Mouse (Mus musculus) frontal cortex, adult (tissue): ENCODE results near the gene Gpbar1.
A peak's percentile ranks its signal among the peaks of the same experiment; 100 is the strongest.

Experiments
- ATAC-seq: cut with Nextera tagmentation; 2 replicates; pipeline ENCODE4 v1.9.2; 2017; ENCODE audit warnings: mild to moderate bottlenecking, moderate library complexity, mixed read lengths; ENCODE audit not compliant: low TSS enrichment

The Gpbar1 gene

DNA sequence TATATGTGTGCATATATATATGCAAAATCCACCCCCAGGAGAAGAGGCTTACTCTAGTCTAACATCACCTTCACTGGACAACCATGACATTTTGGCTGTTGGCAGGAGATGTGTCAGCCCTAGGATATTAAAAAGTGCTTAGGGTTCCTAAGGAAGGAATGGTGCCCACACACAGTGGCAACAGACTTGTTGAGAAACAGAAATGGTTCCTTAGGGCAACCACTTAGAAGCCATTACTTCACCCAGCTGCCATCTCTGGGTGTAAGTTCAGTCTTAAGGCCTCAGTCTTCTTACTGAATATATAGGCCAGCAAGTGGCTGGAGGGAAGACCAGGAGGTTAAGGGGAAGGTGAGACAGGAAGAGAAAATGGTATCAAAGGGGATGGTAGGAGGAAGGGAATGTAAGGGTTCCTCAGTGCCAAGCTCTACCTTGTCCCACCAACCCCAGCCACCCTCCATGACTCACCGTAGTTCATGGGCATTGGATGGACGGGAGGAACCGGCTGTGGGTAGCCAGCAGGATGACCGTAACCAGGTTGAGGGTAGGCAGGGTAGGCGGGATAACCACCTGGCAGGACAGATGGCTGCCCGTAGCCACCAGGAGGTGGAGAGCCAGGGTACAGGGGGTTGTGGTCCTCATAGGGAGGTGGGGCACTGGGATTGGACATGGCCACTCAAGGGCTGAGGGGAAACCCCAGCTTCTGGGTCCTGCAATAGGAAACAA, 16.5 kb downstream of the Gpbar1 start:
- peak; percentile 2; the same call in 1 of the 2 replicates for ATAC-seq

DNA sequence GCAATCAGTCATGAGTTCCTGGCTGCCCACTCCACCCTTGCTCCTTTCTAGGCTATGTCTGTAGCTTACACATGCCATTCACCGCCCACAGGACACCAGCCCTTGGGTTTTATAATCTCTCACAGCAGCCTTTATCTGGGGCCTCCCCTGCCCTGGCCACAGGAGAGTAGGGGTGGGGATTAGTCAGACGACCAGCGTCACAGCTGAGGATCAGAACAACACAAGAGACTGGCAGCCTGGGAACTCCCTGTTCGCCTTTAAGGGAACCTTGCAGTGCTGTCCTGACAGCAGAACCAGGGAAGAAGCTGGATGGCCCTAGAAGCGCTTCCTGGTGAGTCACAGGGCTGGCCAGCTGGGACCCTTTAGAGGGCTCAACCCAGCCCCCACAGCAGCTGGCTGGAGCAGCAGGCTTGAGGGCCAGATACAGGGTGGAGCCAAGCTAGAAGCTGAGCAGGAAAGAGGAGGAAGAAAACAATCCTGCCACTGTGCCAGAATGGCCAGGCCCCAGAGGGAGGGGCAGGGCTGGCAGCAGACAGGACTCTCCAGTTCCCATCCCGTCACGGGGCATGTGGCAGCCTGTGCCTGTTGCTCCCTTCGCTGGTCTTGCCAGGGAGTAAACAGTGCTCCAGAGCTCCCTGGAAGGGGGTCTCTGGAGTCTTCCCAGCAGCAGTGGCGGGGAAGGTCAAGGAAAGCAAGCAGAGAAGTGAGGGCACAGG, 17.3 kb downstream of the Gpbar1 start:
- ATAC-seq: peak; percentile 74

DNA sequence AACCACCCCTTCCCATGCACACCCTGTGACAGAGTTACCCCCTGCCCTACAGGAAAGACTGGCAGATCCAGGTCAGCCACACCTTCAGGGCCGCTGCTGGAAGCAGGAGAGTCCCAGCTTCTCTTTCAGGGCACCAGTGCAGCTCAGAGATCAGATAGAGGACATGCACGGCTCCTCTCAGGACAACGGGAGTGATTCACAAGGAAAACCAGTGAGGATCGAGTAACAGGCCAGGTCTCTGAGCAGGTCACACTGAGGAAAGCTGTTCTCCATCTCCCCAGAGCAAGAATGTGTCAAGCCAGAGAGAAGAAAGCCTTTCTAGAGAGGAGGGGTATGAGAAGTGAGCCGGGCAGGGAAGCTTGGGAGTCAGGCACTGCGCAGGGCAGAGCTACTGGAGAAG, 18.1 kb downstream of the Gpbar1 start:
- ATAC-seq: no peak

DNA sequence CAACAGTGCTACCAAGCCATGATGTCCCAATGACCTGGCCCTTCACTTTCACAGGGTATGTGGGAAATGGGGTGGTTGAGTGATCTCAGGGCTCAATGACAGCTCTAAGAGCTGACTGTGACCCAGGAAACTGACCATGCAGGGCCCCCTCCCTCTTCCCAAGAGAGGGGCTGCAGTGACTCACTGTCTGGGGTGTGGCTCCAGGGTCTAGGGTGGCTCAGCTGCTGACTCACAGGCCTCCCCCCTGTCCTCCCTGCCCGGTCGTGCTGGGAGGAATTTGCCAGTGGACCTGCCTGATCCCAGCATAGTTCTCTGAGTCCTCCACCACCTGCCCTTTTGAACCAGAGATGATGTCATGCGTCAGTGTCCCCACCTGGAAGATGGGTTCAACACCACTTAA, 18.9 kb downstream of the Gpbar1 start:
- no peak for ATAC-seq

DNA sequence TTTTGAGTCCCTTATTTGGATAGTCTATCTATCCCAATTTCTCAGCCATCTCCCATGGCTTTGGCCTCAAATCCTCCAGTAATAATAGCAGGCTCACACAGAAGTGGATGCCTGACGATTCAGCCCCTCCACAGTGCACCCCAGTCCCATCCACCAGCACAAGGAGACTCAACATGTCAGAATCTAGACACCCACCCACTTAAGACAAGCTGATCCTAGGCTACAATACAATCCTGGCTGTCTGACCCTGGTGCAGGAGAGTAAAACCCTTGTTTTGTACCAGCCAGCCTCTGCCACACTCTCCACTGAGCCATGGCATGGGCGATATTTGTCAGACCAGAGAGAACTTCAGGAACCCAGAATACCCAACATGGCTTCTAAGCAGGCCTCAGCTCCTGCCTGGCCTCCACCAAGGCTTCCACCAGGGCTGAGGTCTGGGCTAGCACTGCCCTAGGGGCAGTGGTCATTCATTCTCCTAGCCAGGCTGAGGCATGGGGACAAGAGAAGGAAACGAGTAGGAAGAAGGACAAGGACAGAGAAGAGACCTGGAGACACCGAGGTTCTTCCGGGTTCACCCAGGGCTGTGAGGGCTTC, 19.9 kb downstream of the Gpbar1 start:
- no peak for ATAC-seq

DNA sequence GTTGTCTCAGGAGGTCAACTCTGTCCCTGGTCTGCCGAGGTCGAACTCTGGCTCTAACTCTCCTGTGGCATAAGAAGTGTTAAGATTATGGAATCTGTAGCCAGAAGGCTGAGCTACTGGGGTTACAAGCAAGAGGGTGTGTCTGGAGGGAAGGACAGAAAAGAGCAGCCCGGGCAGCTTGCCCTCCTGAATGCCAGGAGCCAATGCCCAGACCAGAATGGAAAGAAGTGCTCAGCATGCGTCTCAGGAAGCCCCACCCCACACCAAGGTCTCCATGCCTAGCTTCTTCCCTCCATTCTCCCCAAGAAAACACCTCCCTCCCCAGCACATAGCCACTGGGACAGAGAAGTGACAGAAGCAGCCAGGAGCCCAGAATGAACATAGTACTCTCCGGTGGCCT, 20.6 kb downstream of the Gpbar1 start:
- ATAC-seq: no peak

DNA sequence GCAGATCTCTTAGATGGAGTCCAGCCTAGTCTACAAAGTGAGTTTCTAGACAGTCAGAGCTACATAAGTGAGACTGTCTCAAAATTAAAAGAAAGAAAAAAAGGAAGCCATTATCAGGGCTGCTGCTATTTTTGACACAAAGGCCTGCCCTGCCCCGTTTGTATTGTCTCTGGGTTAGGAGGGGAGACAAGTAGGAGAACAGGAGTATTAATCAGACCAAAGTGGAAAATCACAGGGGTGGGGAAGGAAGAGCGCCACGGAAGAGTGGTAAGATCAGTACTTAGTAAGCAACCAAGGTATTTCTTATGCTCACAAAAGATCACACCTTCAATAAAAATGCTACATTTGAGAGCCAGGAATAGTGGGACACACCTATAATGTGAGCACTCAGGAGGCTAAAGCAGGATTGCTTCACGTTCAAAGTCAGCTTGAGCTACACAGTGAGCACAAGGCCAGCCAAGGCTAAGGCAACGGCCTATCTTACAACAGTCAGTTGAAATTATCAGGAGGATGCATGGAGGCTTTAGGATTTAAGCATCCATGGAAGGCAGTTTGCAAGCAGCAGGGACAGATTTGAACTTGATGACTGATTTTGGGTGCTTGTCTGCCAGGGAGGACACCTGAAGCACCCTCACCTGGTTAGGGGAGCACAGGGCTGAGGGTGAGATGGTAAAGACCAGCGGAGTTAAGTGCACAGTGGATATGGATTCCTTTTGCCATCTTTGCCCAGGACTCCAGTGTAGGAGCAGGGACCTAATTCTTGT, 22.2 kb downstream of the Gpbar1 start:
- no peak for ATAC-seq

DNA sequence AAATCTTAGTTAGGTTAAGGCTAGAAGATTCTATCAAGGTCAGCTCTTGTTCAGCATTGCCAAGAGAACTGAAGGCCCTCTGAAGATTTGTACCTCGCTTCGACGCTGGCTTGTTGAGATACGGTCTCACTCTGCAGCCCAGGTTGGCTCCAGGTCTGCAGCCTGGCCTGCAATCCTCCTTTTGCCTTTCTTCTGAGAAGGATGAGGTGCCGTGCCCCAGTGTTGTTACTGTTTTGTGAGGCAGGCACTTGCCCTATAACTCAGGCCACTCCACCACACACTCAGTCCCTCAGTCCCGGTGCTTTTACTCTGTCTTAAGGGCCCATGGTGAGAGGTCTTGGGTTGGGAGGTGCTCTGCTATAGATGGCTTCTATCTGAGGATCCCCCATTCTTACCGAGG, 23.9 kb downstream of the Gpbar1 start:
- ATAC-seq: no peak

DNA sequence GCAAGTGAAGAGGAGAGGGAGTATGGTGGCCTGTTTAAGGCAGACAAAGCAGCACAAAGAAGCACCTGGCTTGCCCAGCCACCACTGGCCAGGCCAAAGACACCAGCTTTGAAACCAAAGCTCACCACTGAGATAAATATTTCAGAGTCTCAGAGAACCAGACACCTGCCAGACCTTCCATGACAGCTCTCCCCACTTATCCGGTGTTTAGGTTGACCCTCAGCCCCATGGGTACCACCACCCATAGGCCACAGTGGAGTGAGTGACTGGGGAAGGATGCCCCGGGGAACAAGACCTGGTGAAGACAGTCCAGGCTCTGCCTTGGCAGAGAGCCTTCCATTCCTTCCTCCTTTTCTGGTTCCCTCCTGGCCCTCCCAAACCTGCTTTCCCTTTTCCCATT, 24.5 kb downstream of the Gpbar1 start:
- no peak for ATAC-seq

DNA sequence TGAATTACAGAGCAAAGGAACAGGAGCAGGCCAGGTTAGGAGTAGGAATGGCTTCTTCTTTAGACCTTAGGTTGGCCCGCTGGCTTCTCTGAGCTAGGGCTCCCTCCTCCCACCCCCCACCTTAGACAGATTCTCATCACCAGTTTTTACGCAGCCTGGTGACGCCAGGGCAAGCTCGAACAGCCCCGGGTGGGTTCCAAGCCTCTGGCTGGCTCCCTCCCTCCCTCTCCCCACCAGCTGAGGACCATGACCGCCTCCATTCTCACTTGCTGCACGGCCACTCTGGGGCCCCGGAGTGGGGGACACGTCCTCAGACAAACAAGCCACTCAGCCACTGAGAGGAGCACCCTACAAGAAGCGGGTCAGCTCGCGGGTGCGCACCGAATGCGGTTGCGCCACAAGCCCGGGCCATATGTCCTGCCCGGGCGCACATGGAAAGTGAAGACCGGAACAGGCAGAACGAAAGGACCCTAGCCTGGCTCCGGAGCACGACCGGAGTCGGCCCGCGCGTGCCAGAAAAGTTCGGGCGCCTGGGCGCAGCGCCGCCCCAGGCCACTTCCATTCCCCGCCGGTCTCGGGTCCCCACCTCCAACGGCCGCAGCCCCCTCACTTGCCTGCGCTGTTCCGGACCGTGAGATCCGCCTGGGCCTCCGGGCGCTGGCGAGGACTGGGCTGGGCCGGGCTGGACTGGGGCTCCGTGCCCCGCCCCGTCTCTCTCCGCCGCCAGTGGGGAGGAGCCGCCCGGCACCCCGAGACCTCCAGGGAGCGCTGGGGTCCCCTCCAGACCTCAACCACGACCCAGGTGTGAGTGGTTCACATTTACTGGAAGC, 25.4 kb downstream of the Gpbar1 start:
- ATAC-seq: peak; percentile 69

DNA sequence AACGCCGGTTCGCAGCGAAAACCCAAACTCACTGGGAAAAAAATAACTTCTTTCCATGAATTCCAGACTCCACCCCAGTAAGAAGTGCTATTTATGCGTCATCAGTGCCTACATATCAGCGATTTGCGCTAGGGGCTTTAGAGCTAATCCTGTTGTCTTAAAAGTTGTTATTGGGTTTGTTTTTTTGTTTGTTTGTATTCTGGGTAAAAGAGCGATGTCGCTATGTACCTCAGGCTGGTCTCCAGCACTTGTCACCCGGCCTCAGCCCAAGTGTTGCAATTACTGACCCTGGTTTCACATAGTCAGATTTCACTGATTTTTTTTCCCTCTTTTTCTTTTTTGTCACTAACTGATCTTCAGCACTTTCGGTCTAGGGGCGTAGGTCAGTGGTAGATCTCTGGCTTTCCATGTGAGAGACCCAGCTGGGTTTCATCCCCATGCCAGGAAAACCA, 26.0 kb downstream of the Gpbar1 start:
- ATAC-seq: peak; percentile 13; the same call in 1 of the 2 replicates

DNA sequence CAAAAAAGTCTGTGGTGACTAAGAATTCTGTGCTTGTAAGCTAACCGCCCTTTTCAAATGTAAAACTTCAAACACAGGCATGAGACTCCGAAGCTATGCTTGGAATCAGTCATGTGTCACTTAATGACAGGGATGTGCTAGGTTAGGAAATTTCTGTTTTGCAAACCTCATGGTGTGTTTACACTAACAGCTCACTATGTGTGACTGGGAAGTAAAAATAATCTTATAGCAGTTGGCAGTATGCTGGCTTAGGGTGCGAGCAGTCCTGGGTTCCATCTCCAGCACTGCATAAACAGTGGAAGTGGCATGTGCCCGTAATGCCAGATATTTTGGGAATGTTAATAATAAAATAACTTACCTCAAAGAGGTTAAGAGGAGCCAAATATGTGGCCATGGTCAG, 26.6 kb downstream of the Gpbar1 start:
- no peak for ATAC-seq

DNA sequence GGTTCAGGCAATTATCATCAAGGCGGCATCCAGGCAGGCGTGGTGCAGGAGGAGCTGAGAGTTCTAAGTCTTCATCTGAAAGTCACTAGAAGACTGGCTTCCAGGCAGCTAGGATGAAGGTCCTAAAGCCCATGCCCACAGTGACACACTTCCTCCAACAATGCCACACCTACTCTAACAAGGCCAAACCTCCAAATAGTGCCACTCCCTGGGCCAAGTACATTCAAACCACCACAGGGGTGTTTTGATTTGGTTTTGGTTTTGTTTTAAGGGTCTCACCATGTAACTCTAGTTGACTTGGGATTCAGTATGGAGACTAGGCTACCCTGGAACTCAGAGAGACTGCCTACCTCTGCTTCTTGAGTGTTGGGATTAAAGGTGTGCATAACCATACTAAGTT, 27.2 kb downstream of the Gpbar1 start, which contains the start of gene Tmbim1:
Gene Tmbim1, minus strand, starts transcription at position 101 of the 400 bp plus-strand sequence.
- ATAC-seq: no peak

DNA sequence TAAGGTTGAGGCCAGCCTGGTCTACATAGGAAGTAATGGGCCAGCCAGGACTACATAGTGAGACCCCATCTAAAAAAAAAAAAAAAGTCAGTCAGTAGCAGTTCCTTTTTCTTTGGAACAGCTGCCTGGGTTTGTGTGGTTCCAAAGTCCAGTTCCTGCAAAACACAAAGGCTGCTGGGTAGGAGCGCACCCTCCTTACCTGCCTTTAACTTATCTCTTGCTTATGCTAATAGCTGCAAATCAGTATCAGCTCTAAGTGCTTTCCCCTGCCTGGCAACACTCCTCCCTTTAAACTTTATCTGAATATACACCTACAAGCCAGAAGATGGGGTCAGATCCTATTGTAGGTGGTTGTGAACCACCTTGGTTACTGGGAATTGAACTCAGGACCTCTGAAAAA, 28.8 kb downstream of the Gpbar1 start:
- ATAC-seq: no peak

DNA sequence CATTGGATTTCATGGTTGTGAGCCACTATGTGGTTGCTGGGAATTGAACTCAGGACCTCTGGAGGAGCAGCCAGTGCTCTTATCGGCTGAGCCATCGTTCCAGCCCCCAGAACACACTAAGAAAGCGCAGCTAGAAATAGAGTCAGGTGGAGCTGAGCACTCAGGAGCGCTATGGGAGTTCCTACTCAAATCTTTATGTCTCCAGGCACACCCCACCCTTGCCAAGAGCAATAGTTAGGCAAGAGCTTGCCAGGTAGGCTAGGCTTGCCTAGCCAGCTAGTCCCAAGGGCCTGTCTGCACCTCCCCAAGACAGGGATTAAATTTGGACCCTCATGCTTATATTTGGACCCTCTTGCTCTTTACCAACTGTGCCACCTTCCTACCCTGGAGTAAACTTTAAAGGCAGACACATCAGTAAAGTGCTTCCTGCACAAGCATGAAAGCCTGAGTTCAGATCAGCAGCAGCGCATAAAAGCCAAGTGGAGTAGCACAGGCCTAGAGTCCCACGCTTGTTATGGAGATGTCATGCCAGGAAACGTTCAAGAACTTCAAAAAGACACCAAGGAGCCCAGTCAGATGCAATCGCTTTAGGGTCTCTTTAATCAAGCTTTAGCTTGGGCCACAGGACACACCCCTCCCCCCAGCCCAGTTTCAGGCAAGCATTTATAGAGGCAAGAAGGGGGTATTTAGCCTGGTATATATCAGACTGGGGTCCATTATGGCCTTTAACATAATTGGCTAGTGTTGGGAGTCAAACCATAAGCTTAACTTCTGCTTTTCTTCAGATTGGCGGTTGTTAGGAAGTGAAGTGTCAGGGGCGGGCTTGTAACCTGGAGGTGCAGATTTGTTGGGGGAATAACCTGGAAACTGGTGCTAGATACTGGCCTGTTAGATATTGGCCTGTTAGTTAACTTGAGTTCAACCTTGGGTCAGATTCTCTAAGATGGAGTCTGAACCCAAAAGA, 29.9 kb downstream of the Gpbar1 start:
- no peak for ATAC-seq

DNA sequence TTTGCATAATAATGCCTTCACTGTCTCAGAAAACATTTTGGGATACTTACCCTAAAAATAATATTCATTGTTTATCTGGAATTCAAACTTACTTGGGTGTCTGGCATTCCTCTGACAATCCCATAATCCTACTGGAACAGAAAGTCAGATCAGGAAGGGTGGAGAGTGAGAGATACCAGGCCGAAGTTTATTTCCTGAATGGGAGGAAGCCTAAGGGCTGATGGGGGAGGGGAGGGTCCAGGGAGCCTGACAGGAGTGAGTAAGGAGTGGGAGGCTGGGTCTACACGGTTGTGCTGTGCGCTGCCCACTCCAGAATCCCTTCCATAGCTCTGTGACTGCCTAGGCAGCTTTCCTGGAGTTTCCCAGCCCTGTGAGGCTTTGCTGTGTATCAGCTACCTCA, 31.4 kb downstream of the Gpbar1 start:
- no peak for ATAC-seq

DNA sequence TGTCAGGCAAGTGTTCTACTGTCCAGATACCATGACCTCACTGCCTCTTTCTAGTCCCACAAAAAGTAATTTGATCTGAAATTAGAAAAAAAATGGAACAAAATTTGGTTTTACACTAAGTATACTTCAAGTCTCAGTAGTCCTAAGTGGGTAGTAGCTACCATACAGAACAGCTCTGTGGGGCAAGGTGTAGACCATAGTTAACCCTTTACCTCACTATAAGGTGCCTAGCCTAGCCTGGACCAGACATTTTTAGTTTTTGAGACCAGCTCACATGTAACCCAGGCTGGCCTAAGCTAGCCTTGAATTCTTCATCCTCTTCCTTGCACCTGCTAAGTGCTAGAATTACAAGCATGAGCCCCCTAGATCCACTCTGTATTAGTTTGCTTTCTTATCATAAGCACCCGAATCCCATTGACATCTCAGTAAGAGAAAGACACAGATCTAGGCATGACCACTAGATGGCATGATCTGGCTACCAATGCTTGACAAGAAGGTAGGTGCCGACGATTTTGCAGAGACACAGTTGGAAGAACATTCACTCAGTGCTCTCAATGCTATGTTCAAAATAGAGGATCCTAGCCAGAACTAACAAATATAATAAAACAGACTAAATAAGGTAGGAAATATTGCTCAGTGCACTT, 34.8 kb downstream of the Gpbar1 start:
- peak; percentile 97 for ATAC-seq

DNA sequence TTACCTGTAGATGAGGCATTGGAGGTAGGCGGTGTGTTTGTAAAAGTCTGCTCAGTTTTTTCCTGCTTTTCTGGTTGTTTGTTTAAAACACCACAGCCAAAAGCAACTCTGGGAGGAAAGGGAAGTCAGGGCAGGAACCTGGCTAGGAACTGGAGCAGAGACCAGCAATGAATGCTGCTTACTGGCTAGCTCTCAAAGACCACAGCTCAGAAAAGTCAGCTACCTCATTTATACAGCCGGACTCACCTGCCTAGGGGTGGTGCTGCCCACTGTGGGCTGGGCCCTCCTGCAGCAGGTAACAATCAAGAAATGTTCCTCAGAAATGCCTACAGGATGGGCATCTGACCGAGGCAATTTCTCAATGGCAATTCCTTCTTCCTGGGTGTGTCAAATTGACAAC, 36.4 kb downstream of the Gpbar1 start:
- ATAC-seq: no peak

DNA sequence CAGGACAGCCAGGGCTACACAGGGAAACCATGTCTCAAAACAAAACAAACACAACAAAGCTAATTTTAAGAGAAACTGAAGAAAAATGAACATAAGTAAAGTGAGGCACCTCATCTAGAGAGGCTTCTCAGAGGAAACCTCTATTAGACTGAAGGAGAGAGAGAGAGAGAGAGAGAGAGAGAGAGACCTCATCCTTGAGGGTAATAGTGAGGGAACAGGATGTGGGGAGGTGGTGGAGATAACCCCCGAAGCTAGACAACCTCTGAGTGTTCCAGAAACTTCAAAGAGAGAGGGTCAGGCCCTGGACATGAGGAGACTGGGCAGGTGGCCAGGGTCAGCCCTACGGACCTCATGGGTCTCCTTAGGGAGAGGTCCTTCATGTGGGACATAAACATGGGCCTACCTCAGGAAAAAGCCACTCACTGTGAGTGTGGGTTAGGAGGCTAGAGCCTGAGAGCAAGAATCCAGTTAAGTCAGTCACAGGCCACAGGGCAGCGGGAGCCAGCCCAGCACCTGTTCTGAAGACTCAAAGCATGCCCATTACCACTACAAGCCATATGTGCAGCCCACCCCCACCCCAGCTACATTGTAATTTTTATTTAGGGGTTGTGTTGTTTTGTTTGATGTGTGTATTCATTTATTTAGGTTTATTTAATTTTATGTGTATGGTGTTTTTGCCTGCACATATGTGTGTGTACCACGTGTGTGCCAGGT, 37.9 kb downstream of the Gpbar1 start:
- no peak for ATAC-seq
